Mouse (Mus musculus) midbrain, embryonic 10.5 days (tissue): ENCODE measurements at regions not wholly inside any gene's neighbourhood (a gene's known extent, or its start where the extent isn't known, plus 50 kb on each side); places are given as distances from the start of the nearest gene placed in this dataset.

Source experiments
- DNase-seq: peaks from one replicate; pipeline ENCODE4 v3.0.0-alpha.2; 2017; ENCODE audit warnings: low spot score
- H3K27ac ChIP-seq: fragments of 300-500 bp; sonication (generic); replicated peaks from 2 replicates; pipeline ENCODE4 v1.5.1; 2016; ENCODE audit warnings: mild to moderate bottlenecking
- H3K27me3 ChIP-seq: fragments of 300-500 bp; sonication (generic); 2 replicates; pipeline ENCODE4 v1.6.1; 2016; ENCODE audit warnings: low read depth, mild to moderate bottlenecking; ENCODE audit not compliant: poor library complexity, severe bottlenecking
- H3K36me3 ChIP-seq: fragments of 300-500 bp; sonication (generic); 2 replicates; pipeline ENCODE4 v1.6.1; 2016; ENCODE audit warnings: mild to moderate bottlenecking, moderate library complexity
- H3K4me1 ChIP-seq: fragments of 300-500 bp; sonication (generic); 2 replicates; pipeline ENCODE4 v1.6.1; 2016
- H3K4me3 ChIP-seq: fragments of 300-500 bp; sonication (generic); 2 replicates; pipeline ENCODE4 v1.5.1; 2016; ENCODE audit warnings: mild to moderate bottlenecking, moderate library complexity
- H3K9me3 ChIP-seq: fragments of 300-500 bp; sonication (generic); replicated peaks from 2 replicates; pipeline ENCODE4 v1.6.1; 2016; ENCODE audit warnings: mild to moderate bottlenecking
- WGBS: fragments of 180-500 bp; shearing (Covaris S2); methylation state at CpG from one replicate; pipeline ENCODE4 v1.1.7; 2016; 5-methylcytosine and 5-hydroxymethylcytosine counted together

- Histone ChIP-seq H3K4me3 (no peak overlapping the region), H3K9me3 (no peaks in the 10 kb centered on the region), H3K27me3 (peaks cover 66% of the 10 kb centered on the region), H3K27ac (no peak overlapping the region), H3K36me3 (no peaks in the 10 kb centered on the region), H3K4me1 (peaks cover 45% of the 10 kb centered on the region)
- WGBS = 43% methylated on average over 8 of the region's 8 CpGs
- DNase-seq = no peak
Observed at GRCm38 (mm10) chr2:179303765-179304164, 138.5 kb upstream of the Cdh4 start.

GRCm38 (mm10) chr2:179307286-179307931 is 134.8 kb upstream of the Cdh4 start:
- peaks cover 77% of the 10 kb centered on the region for H3K27me3 ChIP-seq
- DNase-seq = peak; percentile 71
- peak overlapping the region; percentile 27 for H3K4me3 ChIP-seq
- H3K27ac ChIP-seq = peak overlapping the region; percentile 65
- H3K36me3 ChIP-seq = no peaks in the 10 kb centered on the region
- H3K9me3 ChIP-seq = no peaks in the 10 kb centered on the region
- 3% methylated on average over 11 of the region's 11 CpGs for WGBS
- H3K4me1 ChIP-seq = peaks cover 49% of the 10 kb centered on the region

DNA sequence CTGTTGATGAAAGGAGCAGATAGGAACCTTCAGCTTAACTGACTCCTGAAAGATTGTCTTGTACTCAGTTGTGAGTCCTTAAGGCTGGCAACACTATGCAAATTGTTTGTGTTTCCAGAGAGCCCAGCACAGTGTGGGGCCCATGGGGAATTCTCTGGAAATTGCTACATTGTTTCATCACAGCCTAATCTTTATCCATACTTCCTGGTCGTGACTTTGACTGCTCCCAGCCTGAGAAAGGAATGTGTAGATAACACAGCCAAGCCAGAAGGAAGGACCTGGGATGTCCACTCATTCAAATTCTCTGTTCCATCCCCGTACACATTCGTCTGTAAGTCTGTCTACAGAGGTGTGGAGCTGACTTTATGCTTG is 134.3 kb upstream of the Cdh4 start:
- DNase-seq = no peak
- H3K4me1 ChIP-seq = peaks cover 49% of the 10 kb centered on the region
- H3K36me3 ChIP-seq = no peaks in the 10 kb centered on the region
- H3K9me3 ChIP-seq = no peaks in the 10 kb centered on the region
- 0 out of 2 replicates have a peak overlapping the region, but pooled peaks have one; percentile 15 for H3K4me3 ChIP-seq
- H3K27me3 ChIP-seq = peaks cover 77% of the 10 kb centered on the region
- peak overlapping the region; percentile 65; the same call in 1 of the 2 replicates for H3K27ac ChIP-seq
- WGBS = 47% methylated on average over 3 of the region's 3 CpGs

DNA sequence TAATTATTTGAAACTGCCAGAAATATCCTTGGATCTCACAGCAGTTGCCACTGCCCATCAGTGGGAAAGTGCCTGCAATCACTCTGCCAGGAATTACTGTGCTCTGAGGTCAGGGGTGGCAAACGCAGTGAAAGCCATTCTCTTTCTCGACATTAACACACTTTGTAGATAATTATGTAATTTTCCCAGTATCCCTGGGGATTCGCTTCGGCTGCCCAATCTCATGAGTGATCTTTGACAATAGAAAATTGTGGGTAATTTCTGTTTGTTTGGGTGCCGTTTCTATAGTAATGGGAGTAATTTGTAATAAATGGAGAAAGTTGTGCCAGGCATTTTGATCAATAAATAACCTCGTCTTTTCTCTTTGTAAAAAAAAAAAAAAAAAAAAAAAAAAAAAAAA is 124.2 kb upstream of the Cdh4 start:
- H3K27me3 ChIP-seq = 0 out of 2 replicates have a peak, but pooled peaks cover under 1% of the 10 kb centered on the region
- peaks cover 2% of the 10 kb centered on the region; the same call in 1 of the 2 replicates for H3K9me3 ChIP-seq
- no peak overlapping the region for H3K4me3 ChIP-seq
- WGBS = 72% methylated on average over 6 of the region's 6 CpGs
- no peaks in the 10 kb centered on the region for H3K36me3 ChIP-seq
- DNase-seq = no peak
- no peak overlapping the region for H3K27ac ChIP-seq
- no peaks in the 10 kb centered on the region for H3K4me1 ChIP-seq

GRCm38 (mm10) chr2:179325242-179325641 is 117.0 kb upstream of the Cdh4 start:
- Histone ChIP-seq H3K27me3 (no peaks in the 10 kb centered on the region), H3K4me1 (0 out of 2 replicates have a peak, but pooled peaks cover 6% of the 10 kb centered on the region), H3K27ac (no peak overlapping the region), H3K4me3 (no peak overlapping the region), H3K36me3 (no peaks in the 10 kb centered on the region), H3K9me3 (peaks cover 6% of the 10 kb centered on the region; the same call in 1 of the 2 replicates)
- 67% methylated on average over 5 of the region's 5 CpGs for WGBS
- no peak for DNase-seq

- Histone ChIP-seq H3K4me3 (no peak overlapping the region), H3K27ac (0 out of 2 replicates have a peak overlapping the region, but pooled peaks have one; percentile 33), H3K9me3 (no peaks in the 10 kb centered on the region), H3K27me3 (no peaks in the 10 kb centered on the region), H3K36me3 (no peaks in the 10 kb centered on the region), H3K4me1 (peaks cover 14% of the 10 kb centered on the region)
- 70% methylated on average over 5 of the region's 5 CpGs for WGBS
- DNase-seq = no peak
Observed at GRCm38 (mm10) chr2:179332872-179333489, 109.2 kb upstream of the Cdh4 start.

- no peak for DNase-seq
- peaks cover 14% of the 10 kb centered on the region for H3K4me1 ChIP-seq
- H3K9me3 ChIP-seq = no peaks in the 10 kb centered on the region
- no peaks in the 10 kb centered on the region for H3K36me3 ChIP-seq
- H3K27ac ChIP-seq = 0 out of 2 replicates have a peak overlapping the region, but pooled peaks have one; percentile 23
- no peak overlapping the region for H3K4me3 ChIP-seq
- WGBS = 77% methylated on average over 5 of the region's 5 CpGs
- H3K27me3 ChIP-seq = no peaks in the 10 kb centered on the region
Observed at GRCm38 (mm10) chr2:179333587-179333986, 108.6 kb upstream of the Cdh4 start.

DNA sequence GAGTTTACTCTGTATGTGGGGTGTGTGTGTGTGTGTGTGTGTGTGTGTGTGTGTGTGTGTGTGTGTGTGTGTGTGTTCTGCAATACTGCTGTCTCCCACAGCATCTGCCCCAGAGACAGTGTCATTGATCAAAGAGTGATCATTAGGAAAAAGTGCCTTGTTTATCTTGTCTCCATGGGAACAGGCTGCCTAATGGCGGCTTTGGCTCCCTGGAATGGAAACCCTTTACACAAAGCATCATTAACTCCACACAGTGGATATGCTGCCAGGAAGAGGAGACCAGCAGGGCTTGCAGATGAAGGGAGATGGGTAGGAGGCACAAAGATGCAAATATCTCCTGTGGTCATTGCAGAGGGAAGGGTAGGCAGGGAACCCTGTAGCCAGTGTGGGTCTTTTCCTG is 106.0 kb upstream of the Cdh4 start:
- Histone ChIP-seq H3K4me3 (no peak overlapping the region), H3K27ac (peak overlapping the region; percentile 49; the same call in 1 of the 2 replicates), H3K4me1 (peaks cover 14% of the 10 kb centered on the region), H3K9me3 (no peaks in the 10 kb centered on the region), H3K27me3 (no peaks in the 10 kb centered on the region), H3K36me3 (no peaks in the 10 kb centered on the region)
- WGBS = 16% methylated on average over 1 of the region's 1 CpGs
- peak; percentile 14 for DNase-seq

- 72% methylated on average over 3 of the region's 3 CpGs for WGBS
Observed at GRCm38 (mm10) chr2:179352676-179353075, 89.6 kb upstream of the Cdh4 start.

GRCm38 (mm10) chr2:179354866-179355265 is 87.4 kb upstream of the Cdh4 start:
- Histone ChIP-seq H3K9me3 (no peaks in the 10 kb centered on the region), H3K36me3 (no peaks in the 10 kb centered on the region), H3K27me3 (no peaks in the 10 kb centered on the region), H3K4me3 (no peak overlapping the region), H3K4me1 (peaks cover 15% of the 10 kb centered on the region), H3K27ac (no peak overlapping the region)
- DNase-seq = no peak
- 66% methylated on average over 5 of the region's 5 CpGs for WGBS

More at GRCm38 (mm10) chr2:179352676-179353075, 89.6 kb upstream of the Cdh4 start:
- H3K4me1 ChIP-seq = peaks cover 15% of the 10 kb centered on the region
- H3K27ac ChIP-seq = no peak overlapping the region
- no peaks in the 10 kb centered on the region for H3K9me3 ChIP-seq
- H3K27me3 ChIP-seq = no peaks in the 10 kb centered on the region
- H3K36me3 ChIP-seq = no peaks in the 10 kb centered on the region
- no peak overlapping the region for H3K4me3 ChIP-seq
- DNase-seq = no peak

GRCm38 (mm10) chr2:179370882-179371546 is 71.2 kb upstream of the Cdh4 start:
- WGBS = 88% methylated on average over 14 of the region's 14 CpGs
- H3K4me1 ChIP-seq = no peaks in the 10 kb centered on the region
- H3K9me3 ChIP-seq = no peaks in the 10 kb centered on the region
- no peak overlapping the region for H3K4me3 ChIP-seq
- no peak for DNase-seq
- H3K27ac ChIP-seq = no peak overlapping the region
- H3K36me3 ChIP-seq = no peaks in the 10 kb centered on the region
- H3K27me3 ChIP-seq = no peaks in the 10 kb centered on the region

DNA sequence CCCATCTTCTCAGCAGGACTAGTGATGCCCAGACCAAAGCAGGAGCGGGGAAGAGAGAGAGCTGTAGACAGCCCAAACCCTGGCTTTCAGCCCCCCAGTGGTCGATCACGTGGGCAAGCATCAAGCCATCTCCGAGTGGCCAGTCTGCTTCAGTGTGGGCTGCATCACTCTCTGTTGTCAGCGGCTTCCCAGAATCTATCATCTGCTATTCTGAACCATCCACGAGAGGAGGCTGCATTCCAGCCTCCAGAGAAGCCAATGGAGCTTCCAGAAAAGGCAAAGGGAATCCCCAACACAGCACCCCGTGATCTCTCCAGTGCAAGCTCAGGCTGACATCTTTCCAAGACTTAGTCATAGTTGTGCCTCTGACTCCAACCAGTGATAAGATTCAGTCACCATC is 70.7 kb upstream of the Cdh4 start:
- Histone ChIP-seq H3K27ac (no peak overlapping the region), H3K27me3 (no peaks in the 10 kb centered on the region), H3K4me1 (no peaks in the 10 kb centered on the region), H3K9me3 (no peaks in the 10 kb centered on the region), H3K36me3 (no peaks in the 10 kb centered on the region), H3K4me3 (no peak overlapping the region)
- no peak for DNase-seq
- WGBS = 75% methylated on average over 7 of the region's 7 CpGs
